Comparison of ENCODE assay signal across 10 mouse cellular contexts in genomic region chr11:70234037-70234436, GRCm38 (mm10). TPM values are rescaled to one million over a fixed set of nuclear protein-coding genes. Genes with fewer than 3 reads are reported as not detected.
A peak's percentile ranks its signal among the peaks of the same experiment; 100 is the strongest.
DNase-seq lines count a peak whose midpoint lies in the region; ATAC-seq and TF ChIP-seq lines count a peak whose summit lies in the region.
"Had no signal": no experiment of that assay in that cellular context is flagged by ENCODE, and none has a peak within 500 bp of the region (broad histone marks: within the 10 kb centered on the region; RNA-seq: fewer than 3 reads in every experiment).

No protein-coding gene starts in this region.

- peak; percentile 97 for DNase-seq in heart, adult 11 months
- DNase-seq in spleen, adult 2 months (ENCODE audit: low read depth in 1 of 2, low spot score in 2 of 2) = no peak
- no peak for DNase-seq in spleen, postnatal 10 days (ENCODE audit: low spot score in 2 of 2)
- no peak for DNase-seq in left cerebral cortex, postnatal 36 days (ENCODE audit: low spot score in 2 of 2)
- no peak for DNase-seq in layer of hippocampus, adult 9-10 months (ENCODE audit: low spot score)
- no peak for DNase-seq in adipocyte (ENCODE audit: low spot score)
- DNase-seq: adrenal gland, postnatal 10 days; spleen, adult 18-20 months had no signal

- peaks cover 18% of the 10 kb centered on the region for H3K36me3 ChIP-seq in heart, embryonic 12.5 days
- peaks cover 5% of the 10 kb centered on the region for H3K36me3 ChIP-seq in spleen, adult 2 months (ENCODE audit: control insufficient read depth, insufficient read depth, low read length)
- H3K36me3 ChIP-seq in kidney, embryonic 16.5 days (ENCODE audit: insufficient read depth, low read length) = peaks cover 11% of the 10 kb centered on the region; the same call in 1 of the 2 replicates

- intact Hi-C loops in left cerebral cortex, postnatal 36 days (cut with DNase I) = no loop called here

- 52% methylated on average over 5 of the region's 5 CpGs for WGBS in heart, embryonic 12.5 days
- WGBS in spleen, adult 2 months = 81% methylated on average over 5 of the region's 5 CpGs
- WGBS in kidney, embryonic 16.5 days = 56% methylated on average over 5 of the region's 5 CpGs

- no peak for TF ChIP-seq CTCF in spleen, adult 2 months (IDR thresholded peaks at IDR 0.05; ENCODE audit: extremely low read depth, insufficient read depth, insufficient read length, insufficient replicate concordance)

- peaks cover 10% of the 10 kb centered on the region; the same call in 1 of the 2 replicates for H3K27me3 ChIP-seq in heart, embryonic 12.5 days (replicated peaks)
- no peaks in the 10 kb centered on the region for H3K27me3 ChIP-seq in spleen, adult 2 months (ENCODE audit: control insufficient read depth, insufficient read depth, low read length)
- peaks cover 12% of the 10 kb centered on the region for H3K27me3 ChIP-seq in kidney, embryonic 16.5 days (ENCODE audit: insufficient read depth, low read length)

- ATAC-seq in heart, embryonic 12.5 days (ENCODE audit: insufficient number of reproducible peaks, low FRiP score) = no peak
- no peak for ATAC-seq in kidney, embryonic 16.5 days (ENCODE audit: low FRiP score, low TSS enrichment)

- H3K4me2 ChIP-seq in heart, embryonic 12.5 days = no peak overlapping the region
- H3K4me2 ChIP-seq in kidney, embryonic 16.5 days (replicated peaks; ENCODE audit: low read depth, low read length) = no peak overlapping the region; the same call in 1 of the 2 replicates

- no peak overlapping the region for H3K4me3 ChIP-seq in heart, embryonic 12.5 days
- no peak overlapping the region for H3K4me3 ChIP-seq in spleen, adult 2 months (ENCODE audit: extremely low read depth, insufficient read depth, insufficient read length)
- H3K4me3 ChIP-seq in kidney, embryonic 16.5 days (ENCODE audit: low read length) = no peak overlapping the region

- H3K9me3 ChIP-seq in heart, embryonic 12.5 days (replicated peaks) = no peaks in the 10 kb centered on the region
- no peaks in the 10 kb centered on the region for H3K9me3 ChIP-seq in kidney, embryonic 16.5 days (ENCODE audit: low read length)

- TF ChIP-seq POLR2A in spleen, adult 2 months (IDR thresholded peaks at IDR 0.05; ENCODE audit: low read depth, low read length) = no peak

- H3K9ac ChIP-seq in heart, embryonic 12.5 days = no peak overlapping the region
- H3K9ac ChIP-seq in kidney, embryonic 16.5 days (replicated peaks; ENCODE audit: low read length) = 0 out of 2 replicates have a peak overlapping the region, but pooled peaks have one; percentile 25

- no peak overlapping the region for H3K27ac ChIP-seq in heart, embryonic 12.5 days (ENCODE audit: poor library complexity, severe bottlenecking)
- H3K27ac ChIP-seq in spleen, adult 2 months (ENCODE audit: insufficient read depth, low read length) = 0 out of 2 replicates have a peak overlapping the region, but pooled peaks have one; percentile 11
- 0 out of 2 replicates have a peak overlapping the region, but pooled peaks have one; percentile 17 for H3K27ac ChIP-seq in kidney, embryonic 16.5 days (ENCODE audit: low read length)

- peaks cover 49% of the 10 kb centered on the region for H3K4me1 ChIP-seq in heart, embryonic 12.5 days (replicated peaks)
- peaks cover 8% of the 10 kb centered on the region; the same call in 1 of the 2 replicates for H3K4me1 ChIP-seq in spleen, adult 2 months (ENCODE audit: control insufficient read depth, insufficient read depth, insufficient read length)
- peaks cover 55% of the 10 kb centered on the region for H3K4me1 ChIP-seq in kidney, embryonic 16.5 days (ENCODE audit: insufficient read depth, low read length)

RNA-seq across cellular contexts. Expression of gene 0610010K14Rik, which starts 3.7 kb away (rescaled TPM):
- 125 and 126 TPM in 2 replicates for polyA plus RNA-seq in heart, embryonic 12.5 days (2016; fragmentation: Nextera tagmentation; extraction: Ambion mirVana)
- polyA plus RNA-seq in spleen, adult 2 months (2012; rRNA removed) = 60.0 and 85.5 TPM in 2 replicates
- 170 and 173 TPM in 2 replicates for polyA plus RNA-seq in kidney, embryonic 16.5 days (2015; fragmentation: Nextera tagmentation; extraction: Ambion mirVana)
- total RNA-seq in left cerebral cortex, postnatal 36 days (2021) = 10 to 100 TPM; 46.9 to 50.3 TPM

RNA-seq across cellular contexts. Expression of gene Bcl6b, which starts 4.4 kb away (rescaled TPM):
- 17.6 and 19.6 TPM in 2 replicates for polyA plus RNA-seq in heart, embryonic 12.5 days (2016; fragmentation: Nextera tagmentation; extraction: Ambion mirVana)
- 3.7 and 5.6 TPM in 2 replicates for polyA plus RNA-seq in spleen, adult 2 months (2012; rRNA removed)
- polyA plus RNA-seq in kidney, embryonic 16.5 days (2015; fragmentation: Nextera tagmentation; extraction: Ambion mirVana) = 27.4 and 31.3 TPM in 2 replicates
- total RNA-seq in left cerebral cortex, postnatal 36 days (2021) = 1 to 10 TPM; 1.7 to 1.8 TPM

RNA-seq across cellular contexts. Expression of gene Gm21988, which starts 5.6 kb away (rescaled TPM):
- 9.0 and 9.5 TPM in 2 replicates for polyA plus RNA-seq in heart, embryonic 12.5 days (2016; fragmentation: Nextera tagmentation; extraction: Ambion mirVana)
- 5.1 and 5.8 TPM in 2 replicates for polyA plus RNA-seq in spleen, adult 2 months (2012; rRNA removed)
- polyA plus RNA-seq in kidney, embryonic 16.5 days (2015; fragmentation: Nextera tagmentation; extraction: Ambion mirVana) = 10.5 and 11.5 TPM in 2 replicates
- total RNA-seq in left cerebral cortex, postnatal 36 days (2021) = 1 to 10 TPM; 5.3 to 6.4 TPM

RNA-seq across cellular contexts. Expression of gene Rnasek, which starts 5.6 kb away (rescaled TPM):
- 204 and 207 TPM in 2 replicates for polyA plus RNA-seq in heart, embryonic 12.5 days (2016; fragmentation: Nextera tagmentation; extraction: Ambion mirVana)
- polyA plus RNA-seq in spleen, adult 2 months (2012; rRNA removed) = 83.7 and 101 TPM in 2 replicates
- polyA plus RNA-seq in kidney, embryonic 16.5 days (2015; fragmentation: Nextera tagmentation; extraction: Ambion mirVana) = 235 and 255 TPM in 2 replicates
- total RNA-seq in left cerebral cortex, postnatal 36 days (2021) = 100 to 1,000 TPM; 246 to 287 TPM

RNA-seq across cellular contexts. Expression of gene Slc16a13, which starts 13.2 kb away (rescaled TPM):
- polyA plus RNA-seq in heart, embryonic 12.5 days (2016; fragmentation: Nextera tagmentation; extraction: Ambion mirVana) = 7.7 and 9.1 TPM in 2 replicates
- polyA plus RNA-seq in spleen, adult 2 months (2012; rRNA removed) = 5.3 and 5.6 TPM in 2 replicates
- 18.6 and 19.3 TPM in 2 replicates for polyA plus RNA-seq in kidney, embryonic 16.5 days (2015; fragmentation: Nextera tagmentation; extraction: Ambion mirVana)
- total RNA-seq in left cerebral cortex, postnatal 36 days (2021) = 1 to 10 TPM; 7.2 to 8.1 TPM
